Mouse (Mus musculus) common myeloid progenitor, adult 5-6 weeks (primary cell): ENCODE results near the gene Olfr1440. TPM values are rescaled to one million over a fixed set of nuclear protein-coding genes. Genes with fewer than 3 reads are reported as not detected.
A peak's percentile ranks its signal among the peaks of the same experiment; 100 is the strongest.

Experiments used
- ATAC-seq: replicated peaks from 2 replicates; pipeline ENCODE4 v1.8.0; 2016; ENCODE audit warnings: low read depth, mild to moderate bottlenecking, moderate TSS enrichment, inconsistent platforms; ENCODE audit not compliant: poor library complexity, severe bottlenecking
- total RNA-seq: library from RNA; stranded (forward); fragments of 200-1000, 187-1606 nt; gene quantifications from 2 replicates; pipeline ENCODE4 v1.2.3, GENCODE M21; 2017

Olfr1440 gene
- total RNA-seq, result not detected in 2 replicates

DNA sequence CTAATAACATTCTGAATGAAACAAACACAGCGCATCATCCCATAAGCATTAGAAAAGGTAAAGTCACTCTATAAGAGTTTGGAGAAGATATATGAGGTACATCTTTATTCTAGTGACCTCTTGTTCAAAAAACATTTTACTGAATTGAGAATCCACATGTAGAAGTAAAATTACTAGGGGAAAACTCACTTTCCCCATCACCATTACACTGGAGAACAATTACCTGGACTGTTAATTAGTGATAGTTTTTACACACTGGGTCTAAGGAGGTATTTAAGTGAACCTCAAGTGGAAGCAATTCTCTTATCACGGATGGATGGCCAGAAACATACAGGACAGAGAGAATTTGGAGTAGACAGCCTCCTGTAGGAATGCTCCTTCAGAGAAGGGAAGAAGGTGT, at the start of gene Olfr1440:
Gene Olfr1440 (plus strand): TSS at position 301 of the 400 bp plus-strand sequence.
- ATAC-seq, result no peak

DNA sequence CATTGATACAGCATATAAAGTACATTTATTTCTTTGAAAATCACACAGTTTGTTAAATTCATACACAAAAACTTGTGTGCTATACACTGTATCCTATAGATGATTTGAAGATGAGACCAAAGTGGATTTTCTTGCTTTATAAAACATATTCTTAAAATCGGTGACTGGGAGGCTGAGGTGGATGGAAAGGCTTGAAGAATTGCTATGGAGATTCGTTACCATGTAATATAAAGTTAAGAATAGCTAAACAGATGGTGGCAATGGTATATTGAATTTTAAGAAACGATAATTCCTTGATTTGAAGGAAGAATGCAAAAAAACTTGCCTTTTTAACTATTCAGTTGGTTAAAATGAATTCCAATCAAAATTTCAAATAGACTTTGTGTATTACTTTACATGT, 14.1 kb upstream of the Olfr1440 start:
- no peak for ATAC-seq

DNA sequence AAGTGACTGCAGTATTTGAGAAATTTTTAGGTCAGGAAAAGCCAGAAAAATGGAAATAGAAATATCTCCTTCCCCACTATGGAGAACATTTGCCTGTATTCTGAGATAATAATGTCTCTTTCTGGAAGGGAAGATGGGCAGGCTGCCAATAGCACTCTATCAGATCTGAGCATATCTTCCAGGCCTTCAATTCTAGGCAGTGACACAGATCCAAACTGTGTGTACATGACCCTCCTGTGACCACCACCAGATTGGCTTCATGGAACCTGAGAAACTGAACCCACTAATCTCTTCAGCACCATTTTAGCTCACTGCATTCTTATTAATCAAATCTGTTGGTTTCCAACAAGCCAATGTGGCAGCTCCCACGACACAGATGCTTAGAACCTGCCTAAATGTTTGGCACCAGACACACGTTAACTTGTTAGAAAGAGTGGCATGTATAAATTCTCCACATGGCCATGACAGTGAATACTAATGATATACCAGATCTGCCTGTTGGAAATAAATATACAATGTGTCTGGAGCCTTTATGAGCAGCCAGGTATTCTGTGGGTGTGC, 12.5 kb upstream of the Olfr1440 start:
- ATAC-seq, result no peak

- ATAC-seq, result no peak
These were observed 26.7 kb downstream of the Olfr1440 start for GRCm38 (mm10) chr19:12413737-12414136.

DNA sequence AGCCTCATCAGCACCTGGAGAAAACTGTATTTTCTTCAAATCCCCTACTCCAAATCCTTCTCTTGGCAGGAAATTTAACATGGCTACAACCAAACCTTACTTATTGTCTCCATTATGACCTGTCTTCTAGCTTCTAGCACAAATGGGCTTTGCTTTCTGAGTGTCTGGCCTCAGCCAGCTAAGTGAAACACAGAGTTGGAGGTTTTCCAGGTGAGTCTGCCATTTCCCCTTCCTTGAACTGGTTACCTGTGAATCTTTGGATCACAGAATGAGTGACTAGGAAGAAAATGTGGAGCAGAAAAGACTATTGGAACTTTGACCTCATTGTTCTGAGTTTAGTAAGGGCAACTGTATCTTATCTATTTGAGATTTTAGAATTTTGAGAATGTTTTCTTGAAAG, 30.3 kb downstream of the Olfr1440 start, which contains the start of gene Olfr1441:
Gene Olfr1441 (plus strand): TSS at position 73 of the 400 bp plus-strand sequence.
- no peak for ATAC-seq

DNA sequence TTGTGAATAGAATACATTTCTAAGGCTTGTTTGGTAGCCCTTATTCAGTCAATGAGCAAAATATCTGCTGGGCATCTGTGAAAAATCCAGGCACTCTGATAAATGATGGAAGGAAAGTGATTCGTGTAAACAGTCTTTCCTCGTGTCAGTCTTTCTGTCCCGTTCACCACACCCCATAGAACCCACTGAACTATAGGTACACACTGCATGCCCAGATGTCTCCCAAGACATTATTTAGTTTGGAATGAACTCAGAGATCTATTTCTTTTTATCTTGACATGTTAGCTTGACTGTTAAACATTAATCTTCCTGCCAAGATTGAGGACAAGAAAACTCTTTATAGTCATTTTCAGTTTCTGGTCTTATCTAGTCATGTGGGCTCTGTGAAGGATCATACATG, 31.2 kb downstream of the Olfr1440 start:
- ATAC-seq, result no peak

DNA sequence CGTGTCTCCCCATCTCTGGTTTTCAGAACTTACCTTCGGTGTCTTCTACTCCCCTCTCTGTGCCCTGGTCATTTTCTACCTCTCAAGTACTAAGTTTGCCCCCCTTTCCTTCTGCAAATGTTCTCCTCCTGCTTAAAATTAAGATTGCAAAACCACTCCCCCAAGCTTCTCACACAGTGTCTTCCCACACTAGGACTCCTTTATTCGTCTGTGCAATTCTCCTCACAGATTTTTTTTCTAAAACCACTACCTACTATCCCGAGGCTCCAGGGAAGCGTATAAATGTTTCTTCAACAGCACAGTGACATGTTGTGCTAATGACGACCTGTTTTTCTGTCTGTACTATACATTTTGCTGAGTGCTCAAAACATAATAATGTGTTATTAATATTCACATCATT, 33.5 kb downstream of the Olfr1440 start:
- no peak for ATAC-seq

DNA sequence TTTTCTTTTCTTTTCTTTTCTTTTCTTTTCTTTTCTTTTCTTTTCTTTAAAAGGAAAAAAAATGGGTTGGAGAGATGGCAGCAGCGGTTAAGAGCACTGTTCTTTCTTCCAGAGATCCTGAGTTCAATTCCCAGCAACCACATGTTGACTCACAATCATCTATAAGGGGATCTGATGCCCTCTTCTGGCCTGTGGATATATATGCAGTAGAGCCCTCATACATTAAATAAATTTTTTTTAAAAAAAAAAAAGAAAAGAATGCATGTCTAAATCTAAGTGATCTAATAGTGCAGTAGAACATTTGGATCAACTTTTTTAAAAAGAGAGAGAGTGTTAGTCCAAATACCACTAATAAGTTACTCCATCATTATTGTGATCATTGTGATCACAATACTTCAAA, 34.6 kb downstream of the Olfr1440 start:
- no peak for ATAC-seq

DNA sequence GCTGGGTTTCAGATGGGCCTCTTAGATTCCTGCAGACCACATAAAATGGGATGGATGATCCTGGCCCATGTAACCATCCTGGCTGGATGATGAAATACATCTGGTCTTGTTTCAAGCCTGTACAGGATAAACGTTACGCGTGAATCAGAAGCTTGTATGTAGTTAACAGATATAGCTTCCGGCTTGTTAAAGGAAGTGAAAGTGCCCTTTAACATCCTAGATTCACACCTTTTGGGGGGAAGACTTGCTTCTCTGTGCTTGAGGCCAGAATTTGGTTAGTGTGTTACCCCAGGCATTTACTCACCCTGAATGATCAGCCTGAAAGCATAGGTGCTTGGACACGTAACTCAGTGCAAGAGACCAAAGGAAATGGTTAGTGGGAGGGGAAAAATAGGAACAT, 40.0 kb downstream of the Olfr1440 start:
- peak; percentile 56 for ATAC-seq

DNA sequence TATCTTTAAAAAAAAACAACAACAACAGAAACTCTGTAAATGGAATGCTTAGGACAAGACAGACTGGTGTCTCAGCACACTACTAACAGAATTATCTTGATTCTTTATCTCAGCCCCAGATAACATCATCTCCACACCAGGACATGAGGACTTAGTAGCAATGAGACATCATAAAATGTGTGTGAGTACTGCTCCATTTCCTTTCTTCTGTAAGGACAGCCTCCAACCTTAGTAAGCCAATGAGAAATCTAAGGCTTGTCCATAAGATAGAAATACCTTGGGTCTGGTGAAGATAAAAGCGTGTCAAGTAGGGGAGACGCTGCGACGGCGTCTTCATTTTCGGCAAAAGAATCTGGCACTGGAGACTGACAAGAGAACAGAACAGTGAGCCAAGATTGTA, 40.5 kb downstream of the Olfr1440 start, which contains the start of gene Pfpl:
Gene Pfpl (plus strand): TSS at position 301 of the 400 bp plus-strand sequence.
- no peak for ATAC-seq

DNA sequence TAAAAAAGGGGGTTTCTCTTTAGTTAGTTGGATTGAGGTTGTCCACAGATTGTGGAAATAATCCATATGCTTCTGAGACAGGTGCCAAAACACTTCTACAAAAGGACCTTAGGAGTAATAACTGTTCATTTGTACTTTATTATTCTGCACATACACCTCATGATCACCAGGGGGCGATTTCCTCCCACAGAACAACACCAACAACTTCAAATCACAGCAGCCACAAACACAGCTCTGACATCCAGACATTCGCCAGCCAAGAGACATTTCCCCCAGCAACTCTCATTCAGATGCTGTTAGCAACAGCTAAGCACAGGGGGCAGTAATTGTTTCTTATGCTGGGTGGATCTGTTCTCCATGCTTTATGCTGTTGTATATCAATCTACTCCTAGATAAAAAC, 46.0 kb downstream of the Olfr1440 start:
- ATAC-seq, result peak; percentile 59

- ATAC-seq, result peak; percentile 92
These were observed 47.9 kb downstream of the Olfr1440 start for GRCm38 (mm10) chr19:12435011-12435416.

- no peak for ATAC-seq
These were observed 48.9 kb downstream of the Olfr1440 start for GRCm38 (mm10) chr19:12435750-12436524.

GRCm38 (mm10) chr19:12439581-12439980, 52.5 kb downstream of the Olfr1440 start:
- ATAC-seq, result no peak

- ATAC-seq, result peak; percentile 56
These were observed 53.1 kb downstream of the Olfr1440 start for GRCm38 (mm10) chr19:12440103-12440725.

- peak; percentile 89 for ATAC-seq
These were observed 55.5 kb downstream of the Olfr1440 start for GRCm38 (mm10) chr19:12442560-12442959.

GRCm38 (mm10) chr19:12445014-12445413, 57.9 kb downstream of the Olfr1440 start:
- ATAC-seq, result peak; percentile 64
